Mouse (Mus musculus): ENCODE results near the gene Six5.

- TF ChIP-seq CTCF (IDR thresholded peaks at IDR 0.05; ENCODE audit: control insufficient read depth, insufficient read depth, low read length) (peak; percentile 65), POLR2A (IDR thresholded peaks at IDR 0.05; ENCODE audit: borderline replicate concordance, control insufficient read depth, low read depth, low read length) (no peak)
Measured at GRCm38 (mm10) chr7:19069500-19069899, 24.9 kb upstream of the Six5 start.

Data from bone marrow, adult 2 months (tissue).